Mouse (Mus musculus): ENCODE results near the gene Tdpoz5. TPM values are rescaled to one million over a fixed set of nuclear protein-coding genes. Genes with fewer than 3 reads are reported as not detected.
"Not testable (repeated sequence)": the region's sequence is repeated elsewhere in the genome, so short reads cannot be mapped to it uniquely, and the experiment has no call there.

Gene Tdpoz5
- not detected in 2 replicates for polyA plus RNA-seq (2015; fragmentation: Nextera tagmentation; extraction: Ambion mirVana)

DNA sequence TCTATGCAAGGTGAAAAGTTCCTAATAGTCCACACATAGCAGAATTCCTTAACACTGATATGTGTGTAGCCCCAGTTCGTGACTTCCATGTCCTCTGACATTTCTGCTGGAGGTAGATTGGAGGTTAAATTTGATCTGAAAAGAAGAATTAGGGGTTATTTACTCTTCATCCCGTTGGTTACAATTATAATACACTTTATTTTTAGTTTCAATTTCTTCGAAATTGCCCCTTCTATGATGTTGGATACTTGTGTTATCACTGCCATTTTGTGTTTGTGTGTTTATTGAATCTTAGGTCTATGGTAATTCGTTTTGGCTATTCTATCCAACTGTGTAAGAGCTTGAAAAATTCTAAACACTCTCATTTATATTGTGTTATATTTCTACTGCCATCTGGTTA, at the start of gene Tdpoz5:
Gene Tdpoz5 (minus strand): TSS at position 101 of the 400 bp plus-strand sequence.
- H3K9ac ChIP-seq; H3K4me1 ChIP-seq; H3K4me2 ChIP-seq; H3K4me3 ChIP-seq; H3K9me3 ChIP-seq; H3K27ac ChIP-seq (replicated peaks); H3K27me3 ChIP-seq (replicated peaks); ATAC-seq (ENCODE audit: extremely low read depth, insufficient number of reproducible peaks, low FRiP score, low TSS enrichment); H3K36me3 ChIP-seq: not testable (repeated sequence)
- 60% methylated on average over 2 of the region's 4 CpGs for WGBS

DNA sequence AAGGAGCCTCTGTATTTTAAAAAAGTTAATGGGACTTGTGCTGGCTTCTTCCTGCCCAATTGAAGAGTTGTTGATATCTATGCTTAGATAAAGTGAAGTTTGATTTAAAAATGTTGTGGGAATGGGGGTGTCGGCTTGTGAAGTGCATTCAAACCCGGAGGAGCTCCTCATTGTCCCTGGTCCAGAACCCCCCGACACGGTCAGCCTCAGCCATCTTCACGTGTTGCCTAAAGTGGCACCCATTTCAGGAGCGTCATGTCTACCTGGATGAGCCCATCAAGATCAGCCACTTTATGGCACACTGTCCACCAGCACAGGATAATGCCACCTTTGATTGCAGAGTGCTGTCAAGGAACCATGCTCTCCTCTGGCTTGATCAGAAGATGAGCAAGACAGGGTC, 7.8 kb upstream of the Tdpoz5 start:
- H3K9me3 ChIP-seq; H3K4me3 ChIP-seq; H3K9ac ChIP-seq; H3K36me3 ChIP-seq; H3K4me2 ChIP-seq; H3K27me3 ChIP-seq (replicated peaks); ATAC-seq (ENCODE audit: extremely low read depth, insufficient number of reproducible peaks, low FRiP score, low TSS enrichment); H3K27ac ChIP-seq (replicated peaks); H3K4me1 ChIP-seq: not testable (repeated sequence)
- 79% methylated on average over 6 of the region's 6 CpGs for WGBS

GRCm38 (mm10) chr3:93943443-93943842, 17.7 kb downstream of the Tdpoz5 start, which contains the start of gene Gm9117:
Gm9117 (minus strand) TSS chr3:93943543.
- H3K4me1 ChIP-seq; ATAC-seq (ENCODE audit: extremely low read depth, insufficient number of reproducible peaks, low FRiP score, low TSS enrichment): not testable (repeated sequence)
- 57% methylated on average over 4 of the region's 4 CpGs for WGBS

DNA sequence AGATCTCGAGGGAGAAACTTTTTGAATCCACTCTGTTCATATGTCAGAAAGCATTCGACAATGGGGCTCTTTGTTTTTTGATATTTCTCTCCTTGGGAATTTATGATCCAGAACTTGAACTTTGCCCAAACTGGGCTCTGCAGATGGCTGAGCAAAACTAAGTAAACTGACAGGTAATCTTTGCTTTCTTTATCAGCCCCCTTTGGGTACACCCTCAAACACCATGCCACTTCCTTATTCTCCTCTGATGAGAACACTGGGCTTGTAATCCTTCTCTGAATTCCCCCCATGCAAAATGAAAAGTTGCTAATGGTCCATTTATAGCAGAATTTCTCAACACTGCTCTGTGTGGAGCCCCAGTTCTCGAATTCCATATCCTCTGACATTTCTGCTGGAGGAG, 22.7 kb downstream of the Tdpoz5 start:
- not testable (repeated sequence) for H3K27ac ChIP-seq (replicated peaks); H3K9me3 ChIP-seq; H3K27me3 ChIP-seq (replicated peaks); H3K4me3 ChIP-seq; H3K4me2 ChIP-seq; ATAC-seq (ENCODE audit: extremely low read depth, insufficient number of reproducible peaks, low FRiP score, low TSS enrichment); H3K4me1 ChIP-seq; H3K9ac ChIP-seq; H3K36me3 ChIP-seq
- WGBS, result 80% methylated on average over 1 of the region's 3 CpGs

More at GRCm38 (mm10) chr3:93943443-93943842, 17.7 kb downstream of the Tdpoz5 start, which contains the start of gene Gm9117:
- H3K27me3 ChIP-seq (replicated peaks); H3K36me3 ChIP-seq; H3K4me3 ChIP-seq; H3K9me3 ChIP-seq; H3K4me2 ChIP-seq; H3K9ac ChIP-seq; H3K27ac ChIP-seq (replicated peaks): not testable (repeated sequence)

Other genes with a start within 250 kb of the Tdpoz5 start
- not detected in 2 replicates for gene Gm5773, start 188.3 kb downstream of the Tdpoz5 start, polyA plus RNA-seq (2015; fragmentation: Nextera tagmentation; extraction: Ambion mirVana)
- gene Tdpoz4, start 164.9 kb downstream of the Tdpoz5 start, polyA plus RNA-seq (2015; fragmentation: Nextera tagmentation; extraction: Ambion mirVana), result not detected in 2 replicates
- not detected in 2 replicates for gene Tdpoz3, start 135.3 kb downstream of the Tdpoz5 start, polyA plus RNA-seq (2015; fragmentation: Nextera tagmentation; extraction: Ambion mirVana)
- gene Gm9117, start 17.8 kb downstream of the Tdpoz5 start, polyA plus RNA-seq (2015; fragmentation: Nextera tagmentation; extraction: Ambion mirVana), result not detected in 2 replicates
- not detected in 2 replicates for gene Gm9125, start 93.6 kb upstream of the Tdpoz5 start, polyA plus RNA-seq (2015; fragmentation: Nextera tagmentation; extraction: Ambion mirVana)
- gene Gm10697, start 111.3 kb upstream of the Tdpoz5 start, polyA plus RNA-seq (2015; fragmentation: Nextera tagmentation; extraction: Ambion mirVana), result not detected in 2 replicates
- not detected in 2 replicates for gene Gm10696, start 216.9 kb upstream of the Tdpoz5 start, polyA plus RNA-seq (2015; fragmentation: Nextera tagmentation; extraction: Ambion mirVana)
- gene Gm5286, start 235.4 kb upstream of the Tdpoz5 start, polyA plus RNA-seq (2015; fragmentation: Nextera tagmentation; extraction: Ambion mirVana), result not detected in 2 replicates

Data from heart, embryonic 13.5 days (tissue).